Mouse (Mus musculus): ENCODE measurements around the gene Selenom. TPM values are rescaled to one million over a fixed set of nuclear protein-coding genes. Genes with fewer than 3 reads are reported as not detected.

The Selenom gene
- polyA plus RNA-seq, 1 experiment from 2014 or later, result 208 TPM

GRCm38 (mm10) chr11:3515637-3516036, 1.2 kb downstream of the Selenom start:
- Histone ChIP-seq H3K4me2 (replicated peaks) (peak overlapping the region; percentile 72), H3K9me3 (replicated peaks) (no peaks in the 10 kb centered on the region), H3K27me3 (peaks cover 10% of the 10 kb centered on the region), H3K9ac (no peak overlapping the region), H3K4me3 (replicated peaks) (peak overlapping the region; percentile 62), H3K4me1 (peaks cover 34% of the 10 kb centered on the region), H3K27ac (replicated peaks) (peak overlapping the region; percentile 86; the same call in 1 of the 2 replicates), H3K36me3 (peaks cover 13% of the 10 kb centered on the region)
- 69% methylated on average over 4 of the region's 4 CpGs for WGBS
- no peak; the same call in 1 of the 2 replicates for ATAC-seq (ENCODE audit: insufficient number of reproducible peaks, low FRiP score, low TSS enrichment, low read depth)

- peak overlapping the region; percentile 72 for H3K4me2 ChIP-seq (replicated peaks)
These were observed 1.6 kb downstream of the Selenom start for GRCm38 (mm10) chr11:3516121-3516520.

GRCm38 (mm10) chr11:3516859-3517845, 2.7 kb downstream of the Selenom start:
- Histone ChIP-seq H3K4me3 (replicated peaks) (peak overlapping the region; percentile 35), H3K36me3 (peaks cover 28% of the 10 kb centered on the region), H3K27ac (replicated peaks) (no peak overlapping the region), H3K4me2 (replicated peaks) (peak overlapping the region; percentile 72), H3K4me1 (peaks cover 34% of the 10 kb centered on the region), H3K27me3 (peaks cover 10% of the 10 kb centered on the region), H3K9ac (peak overlapping the region; percentile 1; the same call in 1 of the 2 replicates), H3K9me3 (replicated peaks) (no peaks in the 10 kb centered on the region)
- 2% methylated on average over 50 of the region's 50 CpGs for WGBS
- peak; percentile 43 for ATAC-seq (ENCODE audit: insufficient number of reproducible peaks, low FRiP score, low TSS enrichment, low read depth)

More at GRCm38 (mm10) chr11:3516121-3516520, 1.6 kb downstream of the Selenom start:
- ATAC-seq (ENCODE audit: insufficient number of reproducible peaks, low FRiP score, low TSS enrichment, low read depth), result no peak
- Histone ChIP-seq H3K36me3 (peaks cover 18% of the 10 kb centered on the region), H3K27me3 (peaks cover 10% of the 10 kb centered on the region), H3K4me3 (replicated peaks) (peak overlapping the region; percentile 62), H3K9ac (no peak overlapping the region), H3K4me1 (peaks cover 34% of the 10 kb centered on the region), H3K9me3 (replicated peaks) (no peaks in the 10 kb centered on the region), H3K27ac (replicated peaks) (no peak overlapping the region)
- WGBS, result 80% methylated on average over 5 of the region's 5 CpGs

- H3K4me3 ChIP-seq (replicated peaks), result peak overlapping the region; percentile 35
- H3K9me3 ChIP-seq (replicated peaks), result no peaks in the 10 kb centered on the region
- peaks cover 10% of the 10 kb centered on the region for H3K27me3 ChIP-seq
- H3K36me3 ChIP-seq, result peaks cover 38% of the 10 kb centered on the region
- peaks cover 34% of the 10 kb centered on the region for H3K4me1 ChIP-seq
- no peak overlapping the region for H3K27ac ChIP-seq (replicated peaks)
- H3K4me2 ChIP-seq (replicated peaks), result peak overlapping the region; percentile 72
- WGBS, result 51% methylated on average over 13 of the region's 13 CpGs
- H3K9ac ChIP-seq, result no peak overlapping the region
- no peak for ATAC-seq (ENCODE audit: insufficient number of reproducible peaks, low FRiP score, low TSS enrichment, low read depth)
These were observed 3.6 kb downstream of the Selenom start for GRCm38 (mm10) chr11:3517846-3518732.

GRCm38 (mm10) chr11:3519051-3519726, 4.7 kb downstream of the Selenom start:
- ATAC-seq (ENCODE audit: insufficient number of reproducible peaks, low FRiP score, low TSS enrichment, low read depth), result no peak
- 77% methylated on average over 4 of the region's 4 CpGs for WGBS
- Histone ChIP-seq H3K27me3 (peaks cover 10% of the 10 kb centered on the region), H3K4me1 (peaks cover 30% of the 10 kb centered on the region), H3K9me3 (replicated peaks) (no peaks in the 10 kb centered on the region), H3K4me3 (replicated peaks) (no peak overlapping the region), H3K9ac (no peak overlapping the region), H3K27ac (replicated peaks) (no peak overlapping the region), H3K36me3 (peaks cover 47% of the 10 kb centered on the region), H3K4me2 (replicated peaks) (no peak overlapping the region)

GRCm38 (mm10) chr11:3519756-3520398, 5.4 kb downstream of the Selenom start:
- Histone ChIP-seq H3K4me1 (peaks cover 28% of the 10 kb centered on the region), H3K9ac (no peak overlapping the region), H3K9me3 (replicated peaks) (no peaks in the 10 kb centered on the region), H3K27me3 (peaks cover 10% of the 10 kb centered on the region), H3K27ac (replicated peaks) (no peak overlapping the region), H3K4me2 (replicated peaks) (no peak overlapping the region), H3K4me3 (replicated peaks) (no peak overlapping the region), H3K36me3 (peaks cover 54% of the 10 kb centered on the region)
- 84% methylated on average over 11 of the region's 11 CpGs for WGBS
- no peak for ATAC-seq (ENCODE audit: insufficient number of reproducible peaks, low FRiP score, low TSS enrichment, low read depth)

- H3K4me1 ChIP-seq, result peaks cover 21% of the 10 kb centered on the region
- H3K36me3 ChIP-seq, result peaks cover 64% of the 10 kb centered on the region
- H3K4me2 ChIP-seq (replicated peaks), result no peak overlapping the region
- no peak overlapping the region for H3K9ac ChIP-seq
- no peak overlapping the region for H3K4me3 ChIP-seq (replicated peaks)
- ATAC-seq (ENCODE audit: insufficient number of reproducible peaks, low FRiP score, low TSS enrichment, low read depth), result no peak
- peaks cover 8% of the 10 kb centered on the region for H3K27me3 ChIP-seq
- no peak overlapping the region for H3K27ac ChIP-seq (replicated peaks)
- H3K9me3 ChIP-seq (replicated peaks), result no peaks in the 10 kb centered on the region
- whole genome bisulfite sequencing, result 82% methylated on average over 14 of the region's 14 CpGs
These were observed 6.4 kb downstream of the Selenom start for GRCm38 (mm10) chr11:3520919-3521318.

- no peaks in the 10 kb centered on the region for H3K9me3 ChIP-seq (replicated peaks)
- no peak overlapping the region for H3K4me3 ChIP-seq (replicated peaks)
- H3K27me3 ChIP-seq, result peaks cover 1% of the 10 kb centered on the region
- ATAC-seq (ENCODE audit: insufficient number of reproducible peaks, low FRiP score, low TSS enrichment, low read depth), result no peak
- WGBS, result 84% methylated on average over 23 of the region's 23 CpGs
- H3K4me1 ChIP-seq, result peaks cover 15% of the 10 kb centered on the region
- no peak overlapping the region for H3K27ac ChIP-seq (replicated peaks)
- no peak overlapping the region for H3K9ac ChIP-seq
- H3K36me3 ChIP-seq, result peaks cover 71% of the 10 kb centered on the region
- H3K4me2 ChIP-seq (replicated peaks), result no peak overlapping the region
These were observed 7.1 kb downstream of the Selenom start for GRCm38 (mm10) chr11:3521339-3522224.

GRCm38 (mm10) chr11:3522285-3523000, 8.0 kb downstream of the Selenom start:
- no peak for ATAC-seq (ENCODE audit: insufficient number of reproducible peaks, low FRiP score, low TSS enrichment, low read depth)
- H3K9me3 ChIP-seq (replicated peaks), result no peaks in the 10 kb centered on the region
- H3K9ac ChIP-seq, result no peak overlapping the region
- peaks cover 79% of the 10 kb centered on the region for H3K36me3 ChIP-seq
- no peak overlapping the region for H3K27ac ChIP-seq (replicated peaks)
- H3K4me2 ChIP-seq (replicated peaks), result no peak overlapping the region
- H3K4me3 ChIP-seq (replicated peaks), result no peak overlapping the region
- peaks cover 6% of the 10 kb centered on the region for H3K4me1 ChIP-seq
- WGBS, result 94% methylated on average over 17 of the region's 17 CpGs
- H3K27me3 ChIP-seq, result no peaks in the 10 kb centered on the region

All from embryonic facial prominence, embryonic 15.5 days (tissue).